Mouse (Mus musculus) neural tube, embryonic 15.5 days (tissue): ENCODE results near the gene Prss38. TPM values are rescaled to one million over a fixed set of nuclear protein-coding genes. Genes with fewer than 3 reads are reported as not detected.
"Not testable (repeated sequence)": the region's sequence is repeated elsewhere in the genome, so short reads cannot be mapped to it uniquely, and the experiment has no call there.

Source experiments
- ATAC-seq: fragments of 200-750 bp; cut with Nextera tagmentation; 2 replicates; pipeline ENCODE4 v1.8.0; 2017; ENCODE audit warnings: mild to moderate bottlenecking, moderate TSS enrichment, moderate library complexity; ENCODE audit not compliant: low FRiP score
- H3K27ac ChIP-seq: fragments of 300-500 bp; sonication (generic); replicated peaks from 2 replicates; pipeline ENCODE4 v1.5.1; 2015; ENCODE audit warnings: mild to moderate bottlenecking, inconsistent platforms
- H3K27me3 ChIP-seq: fragments of 300-500 bp; sonication (generic); replicated peaks from 2 replicates; pipeline ENCODE4 v1.6.1; 2015; ENCODE audit warnings: inconsistent platforms
- H3K36me3 ChIP-seq: fragments of 300-500 bp; sonication (generic); 2 replicates; pipeline ENCODE4 v1.6.1; 2015; ENCODE audit warnings: inconsistent platforms
- H3K4me1 ChIP-seq: fragments of 300-500 bp; sonication (generic); 2 replicates; pipeline ENCODE4 v1.6.1; 2015; ENCODE audit warnings: inconsistent platforms
- H3K4me2 ChIP-seq: fragments of 300-500 bp; sonication (generic); 2 replicates; pipeline ENCODE4 v1.6.1; 2015; ENCODE audit warnings: inconsistent platforms, mild to moderate bottlenecking, moderate library complexity
- H3K4me3 ChIP-seq: fragments of 300-500 bp; sonication (generic); replicated peaks from 2 replicates; pipeline ENCODE4 v1.5.1; 2015; ENCODE audit warnings: mild to moderate bottlenecking, inconsistent platforms
- H3K9ac ChIP-seq: fragments of 300-500 bp; sonication (generic); replicated peaks from 2 replicates; pipeline ENCODE4 v1.6.1; 2015; ENCODE audit warnings: mild to moderate bottlenecking, inconsistent platforms
- H3K9me3 ChIP-seq: fragments of 300-500 bp; sonication (generic); replicated peaks from 2 replicates; pipeline ENCODE4 v1.6.1; 2016; ENCODE audit warnings: inconsistent platforms
- WGBS: fragments of 180-500 bp; shearing (Covaris S2); methylation state at CpG from one replicate; pipeline ENCODE4 v1.1.7; 2015; ENCODE audit warnings: mixed read lengths; 5-methylcytosine and 5-hydroxymethylcytosine counted together
- polyA plus RNA-seq: library from polyadenylated mRNA; unstranded; fragments of >200 nt; fragmentation: Nextera tagmentation; extraction: Ambion mirVana; gene quantifications from 2 replicates; pipeline ENCODE4 v1.2.1, GENCODE M21; 2015

The Prss38 gene
- polyA plus RNA-seq, 1 experiment from 2014 or later, result not detected

- H3K9me3 ChIP-seq, result no peaks in the 10 kb centered on the region
- H3K9ac ChIP-seq, result no peak overlapping the region
- no peak for ATAC-seq
- 83% methylated on average over 11 of the region's 11 CpGs for WGBS
- H3K27me3 ChIP-seq, result no peaks in the 10 kb centered on the region
- H3K36me3 ChIP-seq, result no peaks in the 10 kb centered on the region
- H3K4me1 ChIP-seq, result peaks cover 12% of the 10 kb centered on the region
- H3K4me2 ChIP-seq, result no peak overlapping the region
- H3K4me3 ChIP-seq, result no peak overlapping the region
- no peak overlapping the region for H3K27ac ChIP-seq
These were observed 5.6 kb downstream of the Prss38 start for GRCm38 (mm10) chr11:59369848-59370247.

- H3K4me2 ChIP-seq, ATAC-seq, H3K27me3 ChIP-seq, H3K27ac ChIP-seq, H3K9ac ChIP-seq, H3K4me3 ChIP-seq, H3K9me3 ChIP-seq, H3K36me3 ChIP-seq: not testable (repeated sequence)
- peaks cover 12% of the 10 kb centered on the region for H3K4me1 ChIP-seq
- WGBS, result 88% methylated on average over 4 of the region's 4 CpGs
These were observed 7.5 kb downstream of the Prss38 start for GRCm38 (mm10) chr11:59367955-59368354.

- Histone ChIP-seq H3K4me2 (no peak overlapping the region), H3K9ac (no peak overlapping the region), H3K27ac (0 out of 2 replicates have a peak overlapping the region, but pooled peaks have one; percentile 13), H3K36me3 (no peaks in the 10 kb centered on the region), H3K27me3 (no peaks in the 10 kb centered on the region), H3K4me3 (no peak overlapping the region), H3K4me1 (peaks cover 12% of the 10 kb centered on the region), H3K9me3 (no peaks in the 10 kb centered on the region)
- WGBS, result 21% methylated on average over 3 of the region's 3 CpGs
- ATAC-seq, result no peak
These were observed 8.8 kb downstream of the Prss38 start for GRCm38 (mm10) chr11:59366633-59367032.

GRCm38 (mm10) chr11:59366031-59366430, 9.4 kb downstream of the Prss38 start:
- no peak for ATAC-seq
- Histone ChIP-seq H3K27ac (peak overlapping the region; percentile 13; the same call in 1 of the 2 replicates), H3K4me1 (peaks cover 12% of the 10 kb centered on the region), H3K4me3 (no peak overlapping the region), H3K27me3 (no peaks in the 10 kb centered on the region), H3K9me3 (no peaks in the 10 kb centered on the region), H3K4me2 (no peak overlapping the region), H3K36me3 (no peaks in the 10 kb centered on the region), H3K9ac (no peak overlapping the region)
- 46% methylated on average over 3 of the region's 3 CpGs for WGBS

GRCm38 (mm10) chr11:59364417-59364816, 11.0 kb downstream of the Prss38 start:
- no peaks in the 10 kb centered on the region for H3K27me3 ChIP-seq
- no peak for ATAC-seq
- no peak overlapping the region for H3K9ac ChIP-seq
- peaks cover 12% of the 10 kb centered on the region for H3K4me1 ChIP-seq
- no peaks in the 10 kb centered on the region for H3K9me3 ChIP-seq
- H3K36me3 ChIP-seq, result no peaks in the 10 kb centered on the region
- 39% methylated on average over 3 of the region's 3 CpGs for WGBS
- no peak overlapping the region for H3K4me3 ChIP-seq
- no peak overlapping the region for H3K4me2 ChIP-seq
- no peak overlapping the region for H3K27ac ChIP-seq

- H3K9me3 ChIP-seq, result no peaks in the 10 kb centered on the region
- no peak overlapping the region for H3K27ac ChIP-seq
- no peak for ATAC-seq
- H3K36me3 ChIP-seq, result no peaks in the 10 kb centered on the region
- no peak overlapping the region for H3K9ac ChIP-seq
- WGBS, result 86% methylated on average over 9 of the region's 9 CpGs
- no peak overlapping the region for H3K4me2 ChIP-seq
- H3K27me3 ChIP-seq, result no peaks in the 10 kb centered on the region
- no peak overlapping the region for H3K4me3 ChIP-seq
- peaks cover 12% of the 10 kb centered on the region for H3K4me1 ChIP-seq
These were observed 11.4 kb downstream of the Prss38 start for GRCm38 (mm10) chr11:59364007-59364406.

GRCm38 (mm10) chr11:59361291-59361690, 14.2 kb downstream of the Prss38 start:
- H3K27ac ChIP-seq, result no peak overlapping the region
- peaks cover 13% of the 10 kb centered on the region for H3K4me1 ChIP-seq
- WGBS, result 84% methylated on average over 9 of the region's 9 CpGs
- no peaks in the 10 kb centered on the region for H3K36me3 ChIP-seq
- H3K27me3 ChIP-seq, result no peaks in the 10 kb centered on the region
- H3K9ac ChIP-seq, result no peak overlapping the region
- H3K9me3 ChIP-seq, result no peaks in the 10 kb centered on the region
- no peak overlapping the region for H3K4me3 ChIP-seq
- H3K4me2 ChIP-seq, result no peak overlapping the region
- ATAC-seq, result no peak

GRCm38 (mm10) chr11:59356874-59357289, 18.6 kb downstream of the Prss38 start:
- Histone ChIP-seq H3K27ac (no peak overlapping the region), H3K4me2 (no peak overlapping the region), H3K9me3 (no peaks in the 10 kb centered on the region), H3K4me3 (no peak overlapping the region), H3K36me3 (no peaks in the 10 kb centered on the region), H3K9ac (no peak overlapping the region), H3K4me1 (peaks cover 7% of the 10 kb centered on the region; the same call in 1 of the 2 replicates), H3K27me3 (no peaks in the 10 kb centered on the region)
- ATAC-seq, result no peak
- 36% methylated on average over 11 of the region's 11 CpGs for WGBS

GRCm38 (mm10) chr11:59354793-59355192, 20.7 kb downstream of the Prss38 start:
- Histone ChIP-seq H3K4me3 (no peak overlapping the region), H3K4me2 (no peak overlapping the region), H3K9me3 (no peaks in the 10 kb centered on the region), H3K36me3 (no peaks in the 10 kb centered on the region), H3K27ac (no peak overlapping the region), H3K9ac (no peak overlapping the region), H3K4me1 (peaks cover 13% of the 10 kb centered on the region), H3K27me3 (no peaks in the 10 kb centered on the region)
- no peak for ATAC-seq
- WGBS, result 90% methylated on average over 4 of the region's 4 CpGs

- Histone ChIP-seq H3K4me1 (peaks cover 6% of the 10 kb centered on the region; the same call in 1 of the 2 replicates), H3K9ac (no peak overlapping the region), H3K4me3 (no peak overlapping the region), H3K27ac (no peak overlapping the region), H3K27me3 (no peaks in the 10 kb centered on the region), H3K9me3 (no peaks in the 10 kb centered on the region), H3K36me3 (no peaks in the 10 kb centered on the region), H3K4me2 (no peak overlapping the region)
- WGBS, result 91% methylated on average over 2 of the region's 2 CpGs
- ATAC-seq, result no peak
These were observed 25.1 kb downstream of the Prss38 start for GRCm38 (mm10) chr11:59350326-59350725.

- H3K4me2 ChIP-seq, result no peak overlapping the region
- peaks cover 6% of the 10 kb centered on the region; the same call in 1 of the 2 replicates for H3K4me1 ChIP-seq
- ATAC-seq, result no peak
- 79% methylated on average over 11 of the region's 11 CpGs for WGBS
- no peaks in the 10 kb centered on the region for H3K36me3 ChIP-seq
- H3K27ac ChIP-seq, result no peak overlapping the region
- no peaks in the 10 kb centered on the region for H3K9me3 ChIP-seq
- no peak overlapping the region for H3K4me3 ChIP-seq
- no peak overlapping the region for H3K9ac ChIP-seq
- H3K27me3 ChIP-seq, result no peaks in the 10 kb centered on the region
These were observed 29.1 kb downstream of the Prss38 start for GRCm38 (mm10) chr11:59346166-59346910.

GRCm38 (mm10) chr11:59342956-59343355, 32.5 kb downstream of the Prss38 start:
- no peaks in the 10 kb centered on the region for H3K36me3 ChIP-seq
- no peak overlapping the region for H3K4me3 ChIP-seq
- H3K4me2 ChIP-seq, result no peak overlapping the region
- 79% methylated on average over 5 of the region's 5 CpGs for WGBS
- ATAC-seq, result no peak
- H3K9ac ChIP-seq, result no peak overlapping the region
- no peak overlapping the region for H3K27ac ChIP-seq
- no peaks in the 10 kb centered on the region for H3K27me3 ChIP-seq
- H3K4me1 ChIP-seq, result no peaks in the 10 kb centered on the region
- no peaks in the 10 kb centered on the region for H3K9me3 ChIP-seq
